Mouse (Mus musculus) gastrocnemius, postnatal 14 days (tissue): ENCODE results near the gene Mfsd2a. TPM values are rescaled to one million over a fixed set of nuclear protein-coding genes. Genes with fewer than 3 reads are reported as not detected.
A peak's percentile ranks its signal among the peaks of the same experiment; 100 is the strongest.

Experiments
- DNase-seq: peaks from one replicate; pipeline ENCODE4 v3.0.0; 2021; ENCODE audit warnings: mixed read lengths
- intact Hi-C: fragments of 180-260 bp; cut with DNase I; formaldehyde crosslinking; loops from one replicate; pipeline ENCODE4 v1.15.1; 2025; ENCODE audit warnings: low total_unique reads
- total RNA-seq, 2 experiments: library from RNA; stranded (reverse); gene quantifications; 2 replicates each; pipeline ENCODE4 v1.2.3; 2021

The Mfsd2a gene
- total RNA-seq, 2 experiments from 2014 or later: 0.24 to 0.68 TPM

DNA sequence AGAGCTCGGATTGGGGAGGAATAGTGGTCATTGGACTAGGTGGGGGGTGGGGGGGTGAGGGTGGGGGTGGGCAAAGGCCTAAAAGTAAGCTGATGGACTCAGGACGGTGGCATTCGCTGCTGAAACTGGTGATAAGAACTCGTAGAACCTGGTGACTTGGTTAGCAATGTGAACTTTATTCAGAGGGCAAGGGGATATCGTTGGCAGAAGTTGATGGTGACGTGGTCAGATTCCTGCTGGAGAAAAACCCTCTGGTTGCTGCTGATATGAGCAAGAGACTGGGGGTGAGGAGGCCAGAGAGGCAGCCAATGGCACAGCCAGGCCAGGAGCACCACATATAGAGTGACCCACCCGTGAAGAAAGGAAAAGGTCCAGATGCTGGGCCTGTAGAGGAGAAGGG, 20.2 kb upstream of the Mfsd2a start:
- DNase-seq: no peak
- intact Hi-C loops: loop anchor here (5.0 kb wide), 2 partner anchors 69 to 84 kb away; no protein-coding TSS in a partner anchor

DNA sequence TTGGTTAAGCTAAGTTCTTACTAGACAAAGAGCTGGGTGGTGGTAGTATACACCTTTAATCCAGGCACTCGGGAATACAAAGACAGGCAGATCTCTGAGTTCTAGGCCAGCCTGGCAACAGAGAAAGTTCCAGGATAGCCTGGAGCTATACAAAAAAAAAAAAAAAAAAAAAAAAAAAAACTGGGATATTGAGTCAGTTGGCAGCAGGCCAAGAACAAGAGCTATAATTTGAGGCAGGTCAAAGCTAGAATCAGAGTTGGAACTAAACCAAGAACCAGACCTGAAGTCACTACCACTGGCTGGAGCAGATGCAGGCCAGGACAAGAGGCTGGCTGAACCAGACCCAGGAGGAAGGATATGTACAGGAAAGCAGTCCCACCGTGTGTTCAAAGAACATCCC, 19.7 kb upstream of the Mfsd2a start:
- no peak for DNase-seq
- intact Hi-C loops: loop anchor here (5.0 kb wide), 2 partner anchors 68 to 83 kb away; no protein-coding TSS in a partner anchor

DNA sequence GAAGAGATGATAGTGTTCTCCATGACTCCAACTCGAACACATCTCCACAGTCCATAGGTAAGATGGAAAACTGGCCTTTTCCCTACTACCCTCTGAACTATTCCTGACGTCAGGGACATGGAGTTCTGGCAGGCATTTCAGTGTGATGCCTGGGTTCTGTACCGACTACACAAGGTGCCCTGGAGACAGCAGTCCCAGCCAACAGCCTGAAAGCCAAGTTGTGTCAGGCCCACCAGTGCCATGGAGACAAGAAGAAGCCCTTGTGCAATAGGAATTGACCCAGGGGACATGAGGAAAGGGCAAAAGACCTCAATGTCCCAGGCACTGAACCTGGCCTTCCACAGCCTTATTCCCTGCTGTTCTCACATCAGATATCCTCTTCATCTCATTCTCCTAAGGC, 18.8 kb upstream of the Mfsd2a start:
- no peak for DNase-seq
- intact Hi-C loops: loop anchor here (5.0 kb wide), 2 partner anchors 68 to 83 kb away; no protein-coding TSS in a partner anchor

GRCm38 (mm10) chr4:122978850-122979249, 17.9 kb upstream of the Mfsd2a start:
- DNase-seq: no peak
- intact Hi-C loops: no loop called here

DNA sequence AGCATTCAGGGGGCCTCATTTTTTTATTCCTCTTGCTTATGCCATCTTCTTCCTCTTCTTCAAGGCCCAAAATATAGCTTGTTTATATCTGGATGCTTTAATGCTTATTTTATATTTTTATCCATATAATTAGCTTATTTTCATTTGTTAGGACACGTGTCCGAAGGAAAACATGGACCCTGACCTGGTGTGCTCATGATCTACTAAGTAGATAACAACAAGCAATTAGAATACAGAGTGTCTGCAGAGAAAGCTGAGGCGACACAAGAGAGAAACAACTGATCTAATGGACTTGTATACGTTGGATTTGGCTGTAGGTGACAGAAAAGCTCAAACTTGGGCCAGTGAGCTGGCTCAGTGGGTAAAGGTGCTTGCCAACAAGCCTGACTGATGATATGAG, 15.9 kb upstream of the Mfsd2a start:
- no peak for DNase-seq
- intact Hi-C loops: no loop called here

- intact Hi-C loops: no loop called here
- no peak for DNase-seq
These were observed 14.1 kb upstream of the Mfsd2a start for GRCm38 (mm10) chr4:122974976-122975520.

DNA sequence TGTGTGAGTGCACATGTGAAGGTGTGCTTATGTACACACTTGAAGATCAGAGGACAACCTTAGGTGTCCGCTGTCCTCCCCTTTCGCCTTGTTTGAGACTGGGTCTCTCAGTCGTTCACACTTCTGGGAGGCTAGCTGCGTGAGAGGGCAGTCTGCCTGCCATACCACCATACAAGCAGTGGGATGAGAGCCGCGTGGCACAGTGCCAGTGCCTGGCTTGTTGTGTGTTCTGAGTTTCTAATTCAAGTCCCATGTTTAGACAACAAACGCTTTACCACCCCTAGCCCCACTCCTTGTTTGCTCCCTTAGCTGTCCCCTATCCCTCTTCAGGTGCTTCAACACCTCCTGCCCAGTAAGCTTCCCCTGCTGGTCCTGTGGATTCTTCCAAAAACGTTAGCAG, 11.1 kb upstream of the Mfsd2a start:
- no peak for DNase-seq
- intact Hi-C loops: no loop called here

- intact Hi-C loops: no loop called here
- DNase-seq: no peak
These were observed 10.7 kb upstream of the Mfsd2a start for GRCm38 (mm10) chr4:122971646-122972045.

- intact Hi-C loops: no loop called here
- no peak for DNase-seq
These were observed 10.2 kb upstream of the Mfsd2a start for GRCm38 (mm10) chr4:122971191-122971590.

DNA sequence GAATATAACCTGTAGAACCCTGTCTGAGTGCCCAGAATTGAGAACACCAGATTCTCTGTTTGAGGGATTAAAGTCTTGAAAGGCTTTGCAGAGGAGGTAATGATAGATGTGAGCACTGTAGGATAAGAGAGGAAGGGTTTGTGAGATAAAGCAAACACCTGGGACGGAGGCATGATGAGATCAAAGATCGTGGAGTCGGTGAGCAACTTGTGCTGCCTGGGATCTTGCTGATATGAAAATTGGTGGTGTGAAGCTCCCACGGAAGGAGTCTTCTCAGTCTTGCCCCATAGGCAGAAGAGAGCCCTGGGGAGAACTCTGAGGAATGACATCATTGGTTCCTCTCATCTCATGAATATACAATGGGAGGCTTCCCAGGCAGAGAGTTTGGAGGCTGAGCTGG, 7.1 kb upstream of the Mfsd2a start:
- intact Hi-C loops: no loop called here

GRCm38 (mm10) chr4:122962751-122963150, 1.8 kb upstream of the Mfsd2a start:
- intact Hi-C loops: no loop called here
- no peak for DNase-seq

More for the DNA sequence above, 7.1 kb upstream of the Mfsd2a start:
- no peak for DNase-seq

DNA sequence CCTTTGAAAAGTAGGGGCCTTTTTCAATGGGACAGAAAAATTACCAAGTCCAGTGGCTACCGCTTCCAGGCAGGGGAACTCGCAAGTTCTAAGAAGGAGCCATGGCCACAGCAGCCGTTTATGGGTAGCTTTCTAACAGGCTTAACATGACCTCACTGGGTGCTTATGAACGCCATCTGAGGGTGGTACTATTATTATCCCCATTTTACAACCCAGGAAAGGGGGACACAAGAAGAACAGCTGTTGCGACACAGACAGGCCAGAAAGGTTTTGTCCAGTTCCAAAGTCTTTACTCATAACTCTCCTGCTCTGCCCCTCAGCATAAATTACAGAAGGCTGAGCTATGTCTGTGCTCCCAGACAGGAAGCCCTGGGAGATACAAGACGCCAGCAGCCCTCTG, 601 bp upstream of the Mfsd2a start:
- intact Hi-C loops: no loop called here

GRCm38 (mm10) chr4:122960321-122961099, 478 bp downstream of the Mfsd2a start:
- DNase-seq: no peak

More for the DNA sequence above, 601 bp upstream of the Mfsd2a start:
- DNase-seq: no peak

DNA sequence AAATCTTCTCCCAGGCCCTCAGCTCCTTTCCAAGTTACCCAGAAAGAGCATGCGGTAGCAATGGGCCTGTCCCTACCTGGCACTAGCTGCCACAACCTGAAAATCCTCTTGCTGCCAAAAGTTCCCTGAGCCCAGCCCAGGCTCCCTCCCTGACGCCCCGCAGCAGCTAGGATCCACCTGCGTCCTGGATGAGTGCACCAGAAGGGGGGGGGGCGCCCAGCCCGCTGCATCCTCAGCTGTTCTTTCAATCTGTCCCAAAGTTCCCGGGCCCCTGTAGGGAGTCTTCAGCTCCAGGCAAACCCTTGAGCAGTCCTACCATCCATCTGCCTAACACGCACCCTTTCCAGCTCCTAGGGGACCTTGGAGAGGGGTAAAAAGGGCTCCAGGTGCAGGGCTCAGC, 1.2 kb downstream of the Mfsd2a start:
- intact Hi-C loops: no loop called here
- DNase-seq: no peak

More at GRCm38 (mm10) chr4:122960321-122961099, 478 bp downstream of the Mfsd2a start:
- intact Hi-C loops: no loop called here

DNA sequence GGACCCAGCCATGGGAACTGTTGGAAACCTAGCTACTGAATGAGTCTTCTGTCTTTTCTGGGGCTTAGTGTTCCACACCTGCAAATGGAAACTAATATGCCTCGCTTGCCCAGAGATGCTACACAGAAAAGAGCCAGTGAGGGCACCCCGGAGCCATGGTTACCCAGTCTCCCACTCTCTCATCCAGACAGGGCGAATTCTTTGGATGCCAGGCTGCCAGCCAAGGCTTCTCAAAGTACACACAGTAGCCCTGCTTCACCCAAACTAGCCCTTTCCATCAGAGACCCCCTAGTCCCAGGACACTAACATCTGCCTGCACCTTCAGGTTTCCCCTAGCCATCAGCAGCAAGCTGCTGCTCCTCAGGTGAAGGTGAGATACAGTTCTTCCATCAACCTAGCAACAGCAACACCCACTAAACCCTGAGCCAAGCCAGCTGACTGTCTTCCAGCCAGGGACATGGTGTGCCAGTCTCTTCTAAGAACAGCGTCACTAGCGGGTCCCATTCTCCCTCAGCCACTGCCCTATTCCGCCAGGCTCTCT, 2.4 kb downstream of the Mfsd2a start:
- intact Hi-C loops: no loop called here
- no peak for DNase-seq

DNA sequence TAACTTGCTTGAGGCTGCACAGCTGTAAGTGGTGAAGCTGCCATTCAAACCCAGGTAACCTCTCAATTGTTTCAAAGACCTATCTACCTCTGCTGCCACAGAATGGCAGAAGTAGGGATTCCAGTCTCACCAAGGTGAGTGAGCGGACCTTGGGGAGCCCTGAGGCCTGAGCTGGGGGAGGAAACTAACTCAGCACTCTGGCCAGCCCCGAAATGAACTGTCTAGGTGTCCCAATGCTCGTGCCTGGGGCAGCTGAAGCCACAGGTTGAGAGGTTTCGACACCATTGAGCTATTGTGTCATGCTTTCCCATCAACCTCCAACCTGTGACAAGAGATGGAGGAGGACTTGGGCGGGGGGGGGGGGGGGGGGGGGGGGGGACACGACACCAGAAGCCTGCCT, 4.7 kb downstream of the Mfsd2a start:
- intact Hi-C loops: no loop called here
- DNase-seq: no peak

DNA sequence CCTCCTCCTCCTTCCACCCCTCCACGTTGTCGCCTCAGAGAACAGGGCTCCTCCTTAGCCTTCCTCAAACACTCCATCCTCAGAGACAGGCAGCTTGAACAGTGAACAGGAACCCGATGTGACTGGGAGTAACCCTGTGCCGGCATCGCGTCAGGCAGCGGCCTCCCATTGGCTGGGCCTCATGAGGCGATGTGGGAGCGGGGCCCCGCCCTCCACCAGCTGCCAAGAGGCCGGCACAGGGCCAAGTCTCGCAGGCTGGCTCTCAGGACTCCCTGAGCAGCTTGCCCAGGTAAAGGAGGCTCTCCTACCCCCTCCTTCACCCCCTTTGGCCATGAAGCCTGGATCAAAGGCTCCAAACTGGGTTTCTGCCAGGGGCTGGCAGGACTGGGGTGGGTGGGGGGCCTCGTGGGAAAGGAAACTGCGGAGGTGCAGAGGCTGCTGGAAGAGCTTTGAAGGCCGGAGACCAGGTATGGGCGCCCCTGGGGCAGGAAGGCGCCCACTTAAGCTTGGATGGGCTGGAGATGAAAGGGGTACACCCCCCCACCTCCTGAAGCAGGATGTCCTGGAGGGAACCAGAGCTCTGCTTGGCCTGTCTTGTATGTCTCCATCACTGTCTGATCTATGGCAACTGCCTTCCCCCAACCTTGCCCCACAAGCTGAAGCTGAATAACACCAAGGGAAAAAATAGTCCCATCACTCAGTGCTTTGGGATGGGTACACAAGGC, 5.4 kb downstream of the Mfsd2a start:
- peak; percentile 73 for DNase-seq
- intact Hi-C loops: no loop called here

- intact Hi-C loops: no loop called here
- DNase-seq: no peak
These were observed 6.1 kb downstream of the Mfsd2a start for GRCm38 (mm10) chr4:122954680-122955411.

- intact Hi-C loops: no loop called here
- DNase-seq: no peak
These were observed 11.9 kb downstream of the Mfsd2a start for GRCm38 (mm10) chr4:122949096-122949495.

DNA sequence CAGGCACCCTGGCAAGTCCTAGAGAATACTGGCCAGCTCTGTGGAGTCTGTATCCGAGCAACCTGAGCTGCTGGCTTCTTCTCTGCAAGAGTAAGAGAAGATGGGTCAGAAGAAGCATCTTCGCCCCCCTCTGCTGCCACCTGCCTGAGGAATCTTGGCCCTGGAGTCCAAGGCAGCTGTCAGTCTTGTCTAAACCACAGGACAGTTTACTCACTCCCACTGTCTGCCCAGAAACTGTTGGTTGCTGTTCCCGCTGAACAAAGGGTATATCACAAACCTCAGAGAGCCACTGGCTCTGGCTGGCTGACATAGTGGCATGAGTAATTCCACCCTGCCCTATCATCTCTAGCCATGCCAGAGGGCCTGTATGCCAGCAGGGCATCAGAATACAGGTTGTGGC, 13.8 kb downstream of the Mfsd2a start:
- DNase-seq: no peak
- intact Hi-C loops: no loop called here
